Mouse (Mus musculus) right cerebral cortex, adult 2 months (tissue): ENCODE measurements around the gene Zxdc.

ENCODE experiments used
- DNase-seq, 2 experiments: peaks; one replicate each; pipeline ENCODE4 v3.0.0; 2021 to 2022; ENCODE audit warnings: low spot score in 2 of 2

Zxdc gene

DNA sequence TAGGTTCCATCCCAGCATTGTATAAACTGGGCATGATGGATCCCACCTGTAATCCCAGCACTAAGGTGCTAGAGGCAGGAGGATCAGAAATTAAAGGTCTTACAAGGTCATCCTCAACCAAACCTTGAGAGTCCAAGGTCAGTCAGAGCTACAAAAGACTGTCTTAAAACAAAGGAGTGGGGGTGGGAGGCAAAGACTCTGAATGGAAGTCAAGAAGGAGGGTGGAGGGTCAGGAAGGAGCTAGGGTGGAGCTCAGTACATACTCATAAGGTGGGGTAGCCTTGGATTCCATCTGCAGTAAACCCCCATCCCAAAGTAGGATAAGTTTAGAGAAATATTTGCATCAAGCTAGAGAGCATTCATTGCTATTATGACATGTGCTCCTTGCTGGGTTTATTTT lies 83.3 kb downstream of the Zxdc start:
- no peak for DNase-seq
